Mouse (Mus musculus) spleen, adult 12 weeks (tissue): ENCODE results near the gene Gm13304.
"Not testable (repeated sequence)": the region's sequence is repeated elsewhere in the genome, so short reads cannot be mapped to it uniquely, and the experiment has no call there.

Source experiments
- DNase-seq: peaks from one replicate; pipeline ENCODE4 v3.0.0; 2022; ENCODE audit warnings: low spot score

Gm13304 gene

GRCm38 (mm10) chr4:42114517-42114916, at the start of gene Gm13304:
Gene Gm13304, plus strand, starts transcription at chr4:42114817.
- DNase-seq, result not testable (repeated sequence)

GRCm38 (mm10) chr4:42090907-42091306, 23.7 kb upstream of the Gm13304 start, which contains the start of gene Gm3893:
Gene Gm3893, plus strand, starts transcription at chr4:42091207.
- DNase-seq, result not testable (repeated sequence)

GRCm38 (mm10) chr4:42153136-42153535, 38.5 kb downstream of the Gm13304 start, which contains the start of gene Gm13306:
Gene Gm13306, plus strand, starts transcription at chr4:42153436.
- not testable (repeated sequence) for DNase-seq
